27 mouse cellular contexts compared by ENCODE assay signal in genomic region chr9:87964508-87964907, GRCm38 (mm10).
A peak's percentile ranks its signal among the peaks of the same experiment; 100 is the strongest.
DNase-seq lines count a peak whose midpoint lies in the region; ATAC-seq and TF ChIP-seq lines count a peak whose summit lies in the region.
"Had no signal": no experiment of that assay in that cellular context is flagged by ENCODE, and none has a peak within 500 bp of the region (broad histone marks: within the 10 kb centered on the region; RNA-seq: fewer than 3 reads in every experiment).

No protein-coding gene starts in this region.

- no peaks in the 10 kb centered on the region for H3K27me3 ChIP-seq in lung, embryonic 14.5 days (ENCODE audit: insufficient read depth, low read length)
- H3K27me3 ChIP-seq in embryonic facial prominence, embryonic 10.5 days (replicated peaks; ENCODE audit: low read depth, poor library complexity, severe bottlenecking) = no peaks in the 10 kb centered on the region
- H3K27me3 ChIP-seq in embryonic facial prominence, embryonic 13.5 days = no peaks in the 10 kb centered on the region
- no peaks in the 10 kb centered on the region for H3K27me3 ChIP-seq in limb, embryonic 10.5 days (ENCODE audit: low read depth, poor library complexity, severe bottlenecking)
- H3K27me3 ChIP-seq: forebrain, embryonic 12.5 days; forebrain, embryonic 15.5 days; heart, embryonic 13.5 days had no signal

- H3K36me3 ChIP-seq in lung, embryonic 14.5 days (ENCODE audit: insufficient read depth) = no peaks in the 10 kb centered on the region
- no peaks in the 10 kb centered on the region for H3K36me3 ChIP-seq in embryonic facial prominence, embryonic 10.5 days (replicated peaks)
- H3K36me3 ChIP-seq in embryonic facial prominence, embryonic 13.5 days = no peaks in the 10 kb centered on the region
- H3K36me3 ChIP-seq in limb, embryonic 10.5 days = no peaks in the 10 kb centered on the region
- H3K36me3 ChIP-seq: forebrain, embryonic 12.5 days; forebrain, embryonic 15.5 days; heart, embryonic 10.5 days; heart, embryonic 13.5 days had no signal

- H3K4me2 ChIP-seq in lung, embryonic 14.5 days = no peak overlapping the region
- H3K4me2 ChIP-seq in embryonic facial prominence, embryonic 13.5 days = no peak overlapping the region
- H3K4me2 ChIP-seq: forebrain, embryonic 12.5 days; forebrain, embryonic 15.5 days; heart, embryonic 13.5 days; hindbrain, embryonic 14.5 days had no signal

- no peak for TF ChIP-seq CTCF in lung, embryonic 14.5 days (IDR thresholded peaks at IDR 0.05; ENCODE audit: low read depth)

- peak overlapping the region; percentile 22; the same call in 1 of the 2 replicates for H3K27ac ChIP-seq in lung, embryonic 14.5 days (ENCODE audit: low read depth)
- 0 out of 2 replicates have a peak overlapping the region, but pooled peaks have one; percentile 10 for H3K27ac ChIP-seq in embryonic facial prominence, embryonic 10.5 days (replicated peaks)
- H3K27ac ChIP-seq in embryonic facial prominence, embryonic 13.5 days = peak overlapping the region; percentile 74
- H3K27ac ChIP-seq in limb, embryonic 10.5 days = peak overlapping the region; percentile 69
- H3K27ac ChIP-seq: forebrain, embryonic 12.5 days; forebrain, embryonic 15.5 days; gastrocnemius, adult 2 months; heart, embryonic 10.5 days; heart, embryonic 13.5 days; hindbrain, embryonic 14.5 days; hindbrain, postnatal 0 days had no signal

- no peaks in the 10 kb centered on the region for H3K9me3 ChIP-seq in lung, embryonic 14.5 days (ENCODE audit: low read depth, low read length)
- no peaks in the 10 kb centered on the region for H3K9me3 ChIP-seq in embryonic facial prominence, embryonic 10.5 days
- H3K9me3 ChIP-seq in embryonic facial prominence, embryonic 13.5 days = no peaks in the 10 kb centered on the region
- no peaks in the 10 kb centered on the region for H3K9me3 ChIP-seq in limb, embryonic 10.5 days (replicated peaks)
- H3K9me3 ChIP-seq: forebrain, embryonic 12.5 days; forebrain, embryonic 15.5 days; heart, embryonic 10.5 days; heart, embryonic 13.5 days had no signal

- no peak for DNase-seq in lung, embryonic 14.5 days
- DNase-seq in lung, postnatal 25 days (ENCODE audit: low spot score) = no peak
- no peak for DNase-seq in embryonic facial prominence, embryonic 10.5 days (ENCODE audit: low spot score)
- DNase-seq in limb, embryonic 10.5 days (ENCODE audit: low spot score) = no peak
- no peak for DNase-seq in urinary bladder, adult 2 months (ENCODE audit: low spot score)
- DNase-seq in urinary bladder, adult 18-20 months (ENCODE audit: low spot score in 2 of 2) = no peak
- DNase-seq: adrenal gland, adult 8-10 months; adrenal gland, postnatal 25 days; cerebellum, adult 18-20 months; cerebellum, adult 9-10 months; cerebellum, postnatal 14 days; gastrocnemius, adult 2 months; gastrocnemius, postnatal 14 days; heart, postnatal 14 days; heart, postnatal 4 days had no signal

- WGBS in lung, embryonic 14.5 days = 60% methylated on average over 2 of the region's 2 CpGs
- 76% methylated on average over 2 of the region's 2 CpGs for WGBS in embryonic facial prominence, embryonic 10.5 days
- 56% methylated on average over 2 of the region's 2 CpGs for WGBS in embryonic facial prominence, embryonic 13.5 days
- 88% methylated on average over 2 of the region's 2 CpGs for WGBS in limb, embryonic 10.5 days

- no peak for ATAC-seq in lung, embryonic 14.5 days (ENCODE audit: insufficient read depth)
- no peak for ATAC-seq in embryonic facial prominence, embryonic 13.5 days (ENCODE audit: insufficient number of reproducible peaks, insufficient read depth, low FRiP score, low TSS enrichment, low read depth)
- no peak for ATAC-seq in megakaryocyte-erythroid progenitor cell, adult 5-6 weeks (replicated peaks; ENCODE audit: low FRiP score, low TSS enrichment, poor library complexity, severe bottlenecking)
- ATAC-seq: activated CD4-positive, CD25-positive, alpha-beta regulatory T cell, adult 4 months; CD4-positive, CD25-positive, alpha-beta regulatory T cell, adult 4 months; forebrain, embryonic 15.5 days; hindbrain, postnatal 0 days; inflammation-experienced regulatory T-cells, adult 6 months had no signal

- no peaks in the 10 kb centered on the region for H3K4me1 ChIP-seq in lung, embryonic 14.5 days (ENCODE audit: insufficient read depth)
- peaks cover 11% of the 10 kb centered on the region for H3K4me1 ChIP-seq in embryonic facial prominence, embryonic 10.5 days
- peaks cover 18% of the 10 kb centered on the region for H3K4me1 ChIP-seq in embryonic facial prominence, embryonic 13.5 days
- H3K4me1 ChIP-seq in limb, embryonic 10.5 days = peaks cover 24% of the 10 kb centered on the region
- H3K4me1 ChIP-seq: forebrain, embryonic 12.5 days; forebrain, embryonic 15.5 days; heart, embryonic 10.5 days; heart, embryonic 13.5 days had no signal

- H3K4me3 ChIP-seq in lung, embryonic 14.5 days (ENCODE audit: low read depth, low read length) = no peak overlapping the region
- no peak overlapping the region for H3K4me3 ChIP-seq in embryonic facial prominence, embryonic 10.5 days
- no peak overlapping the region for H3K4me3 ChIP-seq in embryonic facial prominence, embryonic 13.5 days
- no peak overlapping the region for H3K4me3 ChIP-seq in limb, embryonic 10.5 days
- H3K4me3 ChIP-seq: erythroblast, embryonic 14.5 days; forebrain, embryonic 12.5 days; forebrain, embryonic 15.5 days; gastrocnemius, adult 2 months; heart, embryonic 10.5 days; heart, embryonic 13.5 days had no signal

- H3K9ac ChIP-seq in lung, embryonic 14.5 days = no peak overlapping the region
- H3K9ac ChIP-seq in embryonic facial prominence, embryonic 13.5 days = no peak overlapping the region
- H3K9ac ChIP-seq: forebrain, embryonic 12.5 days; forebrain, embryonic 15.5 days; heart, embryonic 13.5 days; hindbrain, embryonic 14.5 days had no signal

Comparison
In these comparisons a context has a peak if more than half of its experiments do, and no peak if none do; other contexts are left out.
1. H3K27ac ChIP-seq: peak in every context shown above with its lines; median percentile 74 in embryonic facial prominence, embryonic 13.5 days; 69 in limb, embryonic 10.5 days; 22 in lung, embryonic 14.5 days; 10 in embryonic facial prominence, embryonic 10.5 days.